Mouse (Mus musculus): Measurements from ENCODE around the gene Tsfm.

Tsfm gene

DNA sequence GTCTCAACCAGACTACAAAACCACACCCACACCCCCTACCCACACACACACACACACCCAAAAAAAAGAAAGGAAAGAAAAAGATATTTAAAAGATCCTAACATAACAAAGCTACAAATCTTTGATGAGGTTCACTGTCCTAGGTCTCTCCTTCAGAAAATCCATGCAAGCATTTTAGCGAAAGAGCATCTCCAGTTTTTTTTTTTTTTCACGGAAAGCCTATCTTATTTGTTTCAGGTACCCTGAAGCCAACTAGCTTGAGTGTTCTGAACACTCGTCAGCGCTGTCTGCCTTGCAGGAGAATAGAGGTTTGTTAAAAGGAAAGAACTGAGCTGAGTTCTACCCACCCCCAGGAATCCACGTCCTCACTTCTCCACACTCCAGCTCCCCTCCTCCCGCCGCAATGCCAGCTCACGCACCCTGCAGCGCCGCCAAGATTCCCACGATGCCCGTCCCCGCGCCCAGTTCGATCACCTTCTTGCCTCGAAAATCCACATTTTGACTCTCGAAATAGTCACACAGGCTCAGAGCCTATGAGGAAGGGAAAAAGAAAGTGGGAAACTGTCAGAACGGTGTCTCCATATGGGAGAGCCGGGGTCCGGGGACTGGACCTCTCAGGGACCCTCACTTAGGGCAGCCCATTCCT lies 10.1 kb upstream of the Tsfm start:
- no peak for DNase-seq

GRCm38 (mm10) chr10:127037641-127038040 lies 7.0 kb upstream of the Tsfm start:
- no peak for DNase-seq

DNA sequence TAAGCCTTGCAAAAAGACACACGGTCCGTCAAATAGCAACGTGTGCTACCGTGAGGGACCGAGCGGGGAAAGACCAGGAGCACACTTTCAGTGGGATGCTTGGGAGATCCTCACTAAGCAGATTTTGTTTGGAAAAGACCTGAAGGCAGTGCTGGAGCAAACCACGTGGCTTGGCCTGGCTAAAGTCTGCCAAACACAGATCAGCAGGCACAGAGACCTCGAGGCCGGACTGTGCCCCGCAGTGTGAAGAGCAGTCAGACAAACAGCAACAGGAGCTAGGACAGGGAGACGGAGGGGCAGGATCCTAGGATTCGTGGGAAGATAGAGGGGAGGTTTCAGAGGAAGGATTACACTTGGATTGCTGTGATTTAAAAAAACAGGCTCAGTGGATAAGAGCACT lies 5.6 kb upstream of the Tsfm start:
- DNase-seq: no peak

DNA sequence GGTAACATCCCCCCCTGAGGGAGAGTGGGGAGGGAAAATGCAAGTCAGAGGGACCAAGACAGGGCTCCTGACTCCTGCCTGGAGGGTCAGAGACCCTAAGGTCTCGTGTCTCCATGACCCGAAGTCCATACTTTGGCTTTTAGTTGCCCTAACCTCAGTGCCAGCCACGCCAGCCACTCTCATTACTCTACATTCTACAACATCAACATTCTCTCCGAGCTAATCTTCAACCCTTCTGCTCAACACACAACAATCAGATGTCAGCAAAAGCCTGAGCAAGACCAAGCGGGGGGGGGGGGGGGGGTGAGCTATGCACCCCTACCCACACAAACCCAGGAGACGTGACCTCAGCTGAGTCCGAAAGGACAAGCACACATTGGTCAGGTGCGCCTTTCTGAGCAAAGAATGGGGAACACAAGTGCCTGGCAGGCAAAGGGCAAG lies 2.7 kb upstream of the Tsfm start:
- DNase-seq: no peak

- no peak for DNase-seq
Observed at GRCm38 (mm10) chr10:127018422-127018821, 12.2 kb downstream of the Tsfm start.

DNA sequence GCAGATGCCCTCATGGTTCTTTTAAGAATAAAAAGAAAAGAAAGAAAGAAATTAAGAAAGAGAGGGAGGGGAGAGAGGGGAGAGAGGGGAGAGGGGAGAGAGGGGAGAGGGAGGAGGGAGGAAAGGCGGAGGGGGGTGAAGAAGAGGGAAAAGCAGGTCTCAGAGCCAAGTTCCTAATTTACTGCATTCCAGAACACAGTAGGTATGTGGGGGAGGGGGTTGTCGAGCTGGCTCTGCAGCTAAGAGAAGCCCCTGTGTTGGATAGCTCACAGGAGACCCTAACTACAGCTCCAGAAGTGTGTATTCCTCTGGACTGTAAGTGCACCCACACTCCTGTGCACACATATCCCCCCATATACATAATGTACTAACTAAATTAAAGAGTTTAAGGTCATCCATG lies 13.6 kb downstream of the Tsfm start:
- no peak for DNase-seq

DNA sequence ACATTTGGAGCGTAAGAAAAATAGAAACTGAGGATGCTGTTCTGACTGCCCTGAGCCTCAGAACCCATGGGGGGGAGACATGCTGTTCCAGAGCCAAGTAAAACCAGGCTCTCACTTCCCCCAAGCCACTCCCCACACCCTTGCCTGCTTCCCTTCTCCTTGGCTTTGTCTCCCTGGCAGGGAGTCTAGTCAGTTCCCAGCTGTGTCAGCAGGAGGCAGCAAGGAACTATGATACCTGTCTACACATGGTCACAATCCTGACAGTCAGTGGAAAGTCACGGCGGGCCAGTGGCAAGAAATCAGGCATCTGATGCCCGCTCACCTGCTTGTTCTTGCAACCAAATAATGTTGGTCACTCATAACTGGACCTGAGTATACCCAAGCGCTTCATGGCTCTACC lies 14.2 kb downstream of the Tsfm start:
- DNase-seq: no peak

DNA sequence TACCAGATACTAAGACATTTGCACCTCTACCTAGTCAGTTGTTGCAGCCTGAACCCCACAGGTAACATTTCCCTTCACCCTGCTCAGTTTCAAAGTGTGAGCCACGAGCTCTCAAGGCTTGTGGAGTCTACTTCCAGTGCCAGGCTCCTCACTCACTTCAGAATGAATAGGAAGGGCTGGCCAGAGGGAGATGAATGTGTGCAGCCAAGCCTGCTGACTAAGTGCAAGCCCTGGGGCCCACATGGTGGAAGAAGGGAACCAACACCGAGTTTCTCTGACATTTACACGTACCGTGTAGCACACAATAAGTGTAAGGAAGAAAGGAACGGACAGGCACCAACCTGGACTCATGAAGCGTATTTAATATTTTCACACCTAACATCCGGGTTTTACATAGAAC lies 26.8 kb downstream of the Tsfm start:
- no peak for DNase-seq

- no peak for DNase-seq
Observed at GRCm38 (mm10) chr10:127003334-127003733, 27.3 kb downstream of the Tsfm start.

- DNase-seq: no peak
Observed at GRCm38 (mm10) chr10:127002765-127003164, 27.9 kb downstream of the Tsfm start.

DNA sequence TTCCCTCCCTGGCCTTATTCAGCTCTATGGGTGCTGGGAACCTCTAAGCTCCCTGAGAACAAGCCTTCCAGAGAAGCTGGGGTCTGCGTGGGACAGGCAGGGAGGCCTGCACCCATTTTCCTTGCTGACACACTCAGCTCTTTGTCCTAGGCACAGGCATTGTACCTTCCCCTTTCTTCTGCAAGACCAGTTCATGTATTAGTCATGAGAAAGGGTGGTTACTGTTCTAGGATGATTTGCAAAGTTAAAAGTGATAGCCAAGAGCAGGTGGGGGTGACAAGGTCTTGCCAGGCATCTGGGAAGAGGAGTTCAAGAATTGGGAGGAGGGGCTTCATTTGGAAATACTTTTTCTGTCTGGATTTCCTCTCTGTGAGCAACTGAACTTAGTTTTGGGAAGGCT lies 28.6 kb downstream of the Tsfm start:
- no peak for DNase-seq

DNA sequence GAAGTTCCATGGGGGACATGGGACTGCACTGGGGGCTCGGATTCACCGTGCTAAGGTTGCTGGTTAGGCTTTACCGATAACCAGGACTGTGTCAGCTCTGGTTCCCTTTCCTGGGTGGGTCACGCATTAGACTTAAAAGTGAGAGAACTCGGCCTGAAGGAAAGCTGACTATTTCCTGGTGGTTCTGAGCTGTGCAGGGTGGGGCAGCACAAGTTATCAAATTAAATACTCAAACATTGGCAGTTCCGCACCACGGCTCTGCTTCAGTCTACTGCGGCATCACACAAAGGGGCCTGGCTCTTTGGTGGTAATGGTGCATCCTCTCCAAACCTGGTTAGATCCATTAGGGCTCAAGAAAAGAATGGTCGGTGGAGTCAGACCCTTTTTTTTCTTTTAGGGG lies 29.3 kb downstream of the Tsfm start:
- no peak for DNase-seq

- no peak for DNase-seq
Observed at GRCm38 (mm10) chr10:127000529-127000928, 30.1 kb downstream of the Tsfm start, which contains the start of gene Avil. Gene Avil (plus strand): TSS chr10:127000709.

- no peak for DNase-seq
Observed at GRCm38 (mm10) chr10:126997340-126998113, 33.1 kb downstream of the Tsfm start.

DNA sequence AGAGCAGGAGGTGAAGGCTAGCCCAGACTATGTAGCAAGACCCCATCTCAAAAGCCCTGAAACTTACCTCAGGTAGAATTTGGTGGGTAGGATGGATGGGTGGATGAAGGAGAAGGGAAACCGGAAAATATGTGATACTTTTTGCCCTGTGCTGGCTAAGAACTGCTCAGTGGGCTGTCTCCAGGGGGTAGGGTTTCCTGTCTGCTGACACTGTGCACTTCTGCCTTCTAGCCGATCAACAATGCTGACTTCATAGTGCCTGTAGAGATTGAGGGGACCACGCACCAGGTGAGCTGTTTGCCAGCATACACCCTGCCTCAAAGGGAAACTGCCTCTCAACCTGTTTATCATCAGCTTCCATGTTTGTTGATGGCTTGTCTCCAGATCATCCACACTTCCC lies 37.0 kb downstream of the Tsfm start:
- peak in 1 of 2 experiments; percentile 24 for DNase-seq

DNA sequence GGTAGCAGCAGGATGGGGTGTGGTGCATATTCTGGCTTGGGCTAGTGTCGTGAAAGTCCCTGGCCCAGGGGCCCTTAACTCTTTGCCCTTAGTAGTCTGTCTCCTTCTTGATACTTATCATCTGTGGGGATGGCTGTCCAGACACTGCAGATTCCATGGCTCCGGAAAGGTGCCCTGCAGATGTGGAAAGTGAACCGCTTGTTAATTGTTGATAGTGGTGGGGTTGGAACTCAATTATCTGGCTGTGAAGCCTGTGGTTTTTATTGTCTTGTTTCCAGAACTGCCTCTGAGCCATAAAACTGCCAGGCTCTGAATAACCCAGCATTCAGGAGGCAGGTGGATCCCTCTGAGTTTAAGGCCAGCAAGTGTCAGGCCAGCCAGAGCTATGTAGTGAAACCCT lies 39.0 kb downstream of the Tsfm start:
- no peak for DNase-seq

GRCm38 (mm10) chr10:126990313-126991056 lies 40.2 kb downstream of the Tsfm start:
- peak; percentile 68 to 84 for DNase-seq

DNA sequence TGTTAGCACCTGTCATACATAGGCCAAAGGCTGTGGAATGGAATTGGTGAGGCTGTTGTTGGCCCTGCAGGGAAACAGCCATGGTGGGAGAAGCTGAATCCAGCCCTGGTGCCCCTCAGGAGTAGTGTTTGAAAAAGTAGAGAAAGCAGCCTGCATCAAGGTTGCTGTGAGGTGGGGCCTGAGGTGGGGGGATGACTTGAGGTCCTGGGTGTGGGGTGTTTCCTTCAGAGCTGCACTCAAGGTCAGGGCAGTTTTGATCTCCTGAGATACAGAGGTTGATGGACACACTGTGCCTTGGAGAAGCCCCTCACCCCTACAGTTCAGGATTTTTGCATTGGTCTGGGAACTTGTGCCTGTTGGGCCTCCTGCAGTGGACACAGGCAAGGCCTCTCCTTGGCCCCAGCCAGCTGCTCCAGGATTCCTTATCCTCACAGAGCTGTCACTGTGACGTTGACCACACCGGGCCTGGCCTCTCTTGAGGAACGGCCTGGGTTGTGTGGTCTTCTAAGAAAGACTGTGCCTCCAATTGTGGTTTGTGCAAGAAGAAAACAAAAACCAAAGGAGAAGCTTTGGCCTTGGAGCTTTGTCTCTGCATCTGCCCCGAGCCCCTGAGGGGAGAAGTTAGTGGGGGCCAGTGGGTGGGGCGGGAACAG lies 42.0 kb downstream of the Tsfm start:
- no peak for DNase-seq

DNA sequence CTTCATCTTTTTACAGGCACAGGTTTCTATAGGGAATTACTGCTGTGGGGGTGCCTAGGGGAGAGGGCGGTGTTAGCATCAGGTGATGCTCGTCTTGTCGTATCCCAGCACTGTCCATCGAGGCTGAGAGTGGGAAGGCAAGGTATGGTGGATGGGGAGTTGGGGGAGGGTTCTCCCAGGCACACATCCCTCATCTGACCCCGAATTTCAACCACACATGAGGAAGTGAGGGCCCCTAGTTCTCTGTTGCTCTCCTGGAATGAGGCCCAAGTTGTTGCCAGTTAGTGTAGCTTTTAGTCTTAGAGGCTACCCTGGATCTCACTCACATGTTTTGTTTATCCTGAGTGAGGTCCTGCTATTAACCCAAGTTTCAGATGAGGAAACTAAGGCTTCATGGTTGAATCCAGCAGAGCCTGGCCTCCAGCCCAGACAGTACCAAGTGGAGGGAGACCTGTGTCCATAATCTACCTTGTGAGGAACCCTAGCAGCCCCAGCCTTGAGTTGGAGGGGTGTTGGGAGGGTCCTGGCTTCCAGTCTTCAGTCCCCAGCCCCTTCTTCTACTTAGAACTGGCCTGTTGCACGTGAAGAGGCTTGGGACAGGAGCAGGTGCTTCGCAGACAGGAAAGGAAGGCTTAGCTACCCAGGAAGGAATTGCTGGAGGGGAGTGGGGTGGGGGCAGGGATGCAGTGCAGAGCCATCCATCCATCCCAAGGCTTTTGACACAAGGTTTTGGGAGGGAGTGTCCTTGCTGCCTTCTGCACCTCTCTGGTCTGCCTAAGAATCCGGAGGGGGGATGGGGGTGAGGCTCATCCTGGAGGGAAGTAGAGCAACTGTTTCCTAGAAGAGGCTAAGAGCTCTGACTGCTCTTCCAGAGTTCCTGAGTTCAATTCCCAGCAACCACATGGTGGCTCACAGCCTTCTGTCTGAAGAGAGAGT lies 43.2 kb downstream of the Tsfm start:
- no peak for DNase-seq

DNA sequence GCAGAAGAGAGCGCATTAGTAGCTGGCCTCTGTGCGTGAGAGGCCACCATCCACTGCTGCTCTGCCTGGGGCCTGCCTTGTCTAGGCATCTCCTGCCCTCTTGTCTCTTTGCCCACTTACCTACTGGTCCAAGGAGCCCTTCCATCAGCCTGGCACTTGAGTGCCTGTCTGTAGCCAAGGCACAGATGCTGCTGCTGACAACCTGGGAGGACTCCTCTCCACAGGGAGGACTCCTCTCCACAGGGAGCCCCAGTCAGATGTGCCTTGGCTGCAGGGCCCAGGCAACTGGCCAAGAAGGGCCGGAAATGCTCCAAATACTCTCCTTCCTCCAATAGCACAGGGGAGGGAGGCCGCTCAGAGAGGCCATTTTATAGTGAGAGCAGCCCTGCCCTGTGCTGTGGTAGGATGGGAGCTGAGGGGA lies 44.1 kb downstream of the Tsfm start:
- DNase-seq: no peak

GRCm38 (mm10) chr10:126985579-126985978 lies 45.1 kb downstream of the Tsfm start:
- DNase-seq: no peak

DNA sequence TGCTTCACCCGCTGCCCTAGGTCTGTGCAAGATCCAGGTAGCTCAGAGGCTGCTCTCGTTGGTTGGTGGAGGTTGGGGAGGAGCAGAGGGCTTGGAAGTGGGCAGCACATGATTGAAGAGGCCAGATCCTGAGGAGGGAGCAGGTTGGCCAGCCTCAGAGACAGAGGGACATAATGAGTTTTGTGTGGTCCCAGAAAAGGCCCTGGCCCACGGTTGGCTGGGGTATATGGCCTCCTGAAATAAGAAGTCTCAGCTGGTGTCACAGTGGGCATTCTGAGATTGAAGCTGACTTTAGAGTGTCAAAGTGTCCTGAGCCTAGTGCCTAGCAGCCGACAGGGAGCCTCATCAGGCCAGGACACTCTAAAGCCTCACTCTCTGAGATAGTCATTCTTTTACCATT lies 45.5 kb downstream of the Tsfm start:
- DNase-seq: no peak

Measured in spleen, adult 18-20 months (tissue).